Mouse (Mus musculus) cerebellum, postnatal 4 days (tissue): ENCODE measurements around the gene Tmem238l.
A peak's percentile ranks its signal among the peaks of the same experiment; 100 is the strongest.

ENCODE experiments used
- DNase-seq, 2 experiments: peaks; one replicate each; pipeline ENCODE4 v3.0.0; 2022; ENCODE audit warnings: low spot score in 2 of 2, mixed read lengths in 1 of 2

Tmem238l gene

GRCm38 (mm10) chr11:66956303-66956702 lies at the start of gene Tmem238l:
Tmem238l (plus strand) TSS chr11:66956638.
- DNase-seq, result no peak

- DNase-seq, result no peak
Measured at GRCm38 (mm10) chr11:66911811-66912210, 44.6 kb upstream of the Tmem238l start, which contains the start of gene Pirt. Pirt (plus strand) TSS chr11:66911981.

- no peak for DNase-seq
Measured at GRCm38 (mm10) chr11:66912531-66913458, 43.6 kb upstream of the Tmem238l start.

GRCm38 (mm10) chr11:66914249-66914648 lies 42.2 kb upstream of the Tmem238l start:
- peak in 1 of 2 experiments; percentile 46 for DNase-seq

GRCm38 (mm10) chr11:66920012-66920411 lies 36.4 kb upstream of the Tmem238l start:
- DNase-seq, result no peak

- DNase-seq, result no peak
Measured at GRCm38 (mm10) chr11:66924095-66924823, 32.2 kb upstream of the Tmem238l start.

- no peak for DNase-seq
Measured at GRCm38 (mm10) chr11:66928311-66928710, 28.1 kb upstream of the Tmem238l start.

GRCm38 (mm10) chr11:66932827-66933599 lies 23.4 kb upstream of the Tmem238l start:
- DNase-seq, result no peak

- DNase-seq, result no peak
Measured at GRCm38 (mm10) chr11:66934428-66935173, 21.8 kb upstream of the Tmem238l start.

GRCm38 (mm10) chr11:66942011-66942410 lies 14.4 kb upstream of the Tmem238l start:
- no peak for DNase-seq

GRCm38 (mm10) chr11:66945224-66945767 lies 11.1 kb upstream of the Tmem238l start:
- DNase-seq, result no peak

GRCm38 (mm10) chr11:66946521-66946920 lies 9.9 kb upstream of the Tmem238l start:
- DNase-seq, result no peak

GRCm38 (mm10) chr11:66946922-66947321 lies 9.5 kb upstream of the Tmem238l start:
- no peak for DNase-seq

GRCm38 (mm10) chr11:66960797-66961196 lies 4.4 kb downstream of the Tmem238l start:
- DNase-seq, result no peak

- DNase-seq, result no peak
Measured at GRCm38 (mm10) chr11:66961447-66962176, 5.2 kb downstream of the Tmem238l start.

GRCm38 (mm10) chr11:66963462-66963861 lies 7.0 kb downstream of the Tmem238l start:
- no peak for DNase-seq

- DNase-seq, result no peak
Measured at GRCm38 (mm10) chr11:66966500-66967116, 10.2 kb downstream of the Tmem238l start.

GRCm38 (mm10) chr11:66968575-66968974 lies 12.1 kb downstream of the Tmem238l start:
- DNase-seq, result no peak

GRCm38 (mm10) chr11:66973507-66973906 lies 17.1 kb downstream of the Tmem238l start:
- no peak for DNase-seq
